Mouse (Mus musculus): ENCODE data around the gene Tgm2.

DNA sequence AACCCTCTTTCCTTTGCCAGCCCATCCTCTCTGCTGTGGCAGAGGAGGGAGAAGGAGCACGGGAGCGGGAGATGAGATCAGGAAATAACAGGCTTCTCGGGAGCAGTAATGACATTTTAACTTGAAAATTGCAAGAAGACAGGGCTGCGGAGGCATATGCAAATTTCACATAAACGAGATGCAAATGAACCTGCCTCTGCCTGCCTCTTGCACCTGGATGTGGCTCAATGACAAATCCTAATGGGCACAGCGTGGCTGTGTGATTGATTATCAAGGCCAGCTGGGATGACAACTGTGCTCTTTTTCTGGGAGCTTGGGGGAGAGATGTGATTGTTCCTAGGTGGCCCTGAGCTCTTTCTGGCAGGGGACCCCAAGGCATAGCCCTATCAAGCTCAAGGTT, 35.7 kb upstream of the Tgm2 start:
- TF ChIP-seq CTCF (IDR thresholded peaks at IDR 0.05; ENCODE audit: borderline replicate concordance, insufficient read depth, low read length) = no peak
- no peak for TF ChIP-seq POLR2A (IDR thresholded peaks at IDR 0.05; ENCODE audit: low read depth, low read length)
